Mouse (Mus musculus) kidney, adult 8-10 months (tissue): ENCODE results near the gene Cd244a.

Source experiments
- DNase-seq, 2 experiments: peaks; one replicate each; pipeline ENCODE4 v3.0.0; 2022

Cd244a gene

GRCm38 (mm10) chr1:171558898-171559297, at the start of gene Cd244a:
Cd244a (plus strand) TSS chr1:171559193.
- DNase-seq: no peak

- DNase-seq: no peak
Observed at GRCm38 (mm10) chr1:171513234-171513633, 45.8 kb upstream of the Cd244a start.

GRCm38 (mm10) chr1:171513760-171514159, 45.2 kb upstream of the Cd244a start:
- no peak for DNase-seq

GRCm38 (mm10) chr1:171515039-171515438, 44.0 kb upstream of the Cd244a start:
- no peak for DNase-seq

- DNase-seq: no peak
Observed at GRCm38 (mm10) chr1:171515557-171515956, 43.4 kb upstream of the Cd244a start.

GRCm38 (mm10) chr1:171531367-171531766, 27.6 kb upstream of the Cd244a start:
- DNase-seq: no peak

GRCm38 (mm10) chr1:171532830-171533229, 26.2 kb upstream of the Cd244a start:
- no peak for DNase-seq

GRCm38 (mm10) chr1:171534557-171534956, 24.4 kb upstream of the Cd244a start:
- no peak for DNase-seq

- no peak for DNase-seq
Observed at GRCm38 (mm10) chr1:171535194-171535593, 23.8 kb upstream of the Cd244a start, which contains the start of gene Itln1. Itln1 (minus strand) TSS chr1:171535294.

GRCm38 (mm10) chr1:171540694-171541093, 18.3 kb upstream of the Cd244a start:
- DNase-seq: no peak

GRCm38 (mm10) chr1:171551326-171551725, 7.7 kb upstream of the Cd244a start:
- DNase-seq: no peak

GRCm38 (mm10) chr1:171552230-171552629, 6.8 kb upstream of the Cd244a start:
- DNase-seq: no peak

- DNase-seq: no peak
Observed at GRCm38 (mm10) chr1:171553359-171554341, 5.3 kb upstream of the Cd244a start.

- DNase-seq: no peak
Observed at GRCm38 (mm10) chr1:171556366-171556765, 2.6 kb upstream of the Cd244a start.

- DNase-seq: no peak
Observed at GRCm38 (mm10) chr1:171558407-171558806, 586 bp upstream of the Cd244a start.

GRCm38 (mm10) chr1:171560262-171560661, 1.3 kb downstream of the Cd244a start:
- no peak for DNase-seq

GRCm38 (mm10) chr1:171561200-171561599, 2.2 kb downstream of the Cd244a start:
- no peak for DNase-seq

- DNase-seq: no peak
Observed at GRCm38 (mm10) chr1:171561639-171562225, 2.7 kb downstream of the Cd244a start.

- DNase-seq: no peak
Observed at GRCm38 (mm10) chr1:171563042-171563441, 4.0 kb downstream of the Cd244a start.

- DNase-seq: no peak
Observed at GRCm38 (mm10) chr1:171564247-171564646, 5.3 kb downstream of the Cd244a start.

GRCm38 (mm10) chr1:171565888-171566287, 6.9 kb downstream of the Cd244a start:
- no peak for DNase-seq

GRCm38 (mm10) chr1:171566777-171567176, 7.8 kb downstream of the Cd244a start:
- DNase-seq: peak in 1 of 2 experiments; percentile 48

- no peak for DNase-seq
Observed at GRCm38 (mm10) chr1:171568436-171568835, 9.4 kb downstream of the Cd244a start.

- DNase-seq: no peak
Observed at GRCm38 (mm10) chr1:171577168-171577567, 18.2 kb downstream of the Cd244a start.
